Mouse (Mus musculus): ENCODE data around the gene Dao. TPM values are rescaled to one million over a fixed set of nuclear protein-coding genes. Genes with fewer than 3 reads are reported as not detected.

The Dao gene
- polyA plus RNA-seq (2012): not detected in 2 replicates

GRCm38 (mm10) chr5:114003542-114003941 lies at the start of gene Dao:
Gene Dao, plus strand, starts transcription at chr5:114003703.
- no peak for TF ChIP-seq GATA1 (IDR thresholded peaks at IDR 0.05; ENCODE audit: low read length)

DNA sequence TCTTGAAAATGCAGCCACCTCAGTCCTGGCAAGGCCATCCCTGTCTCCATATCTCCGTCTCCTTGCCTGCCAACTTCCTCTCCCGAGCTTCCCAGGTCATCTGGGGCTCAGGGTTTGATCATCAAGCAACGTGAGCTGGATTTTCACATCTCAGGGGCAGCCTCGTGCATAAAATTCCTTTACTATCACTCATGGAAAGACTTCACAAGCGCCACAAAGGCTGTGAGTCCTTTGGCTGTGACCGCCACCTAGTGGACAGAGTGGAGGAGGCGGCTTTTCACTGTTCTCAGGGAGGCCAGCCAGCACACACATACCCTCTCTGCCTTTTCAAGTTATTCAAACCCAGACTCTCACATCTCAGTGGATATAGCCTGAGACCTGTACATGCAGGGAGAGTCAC lies 49.1 kb upstream of the Dao start:
- no peak for TF ChIP-seq GATA1 (IDR thresholded peaks at IDR 0.05; ENCODE audit: low read length)

- TF ChIP-seq GATA1 (IDR thresholded peaks at IDR 0.05; ENCODE audit: low read length): no peak
Measured at GRCm38 (mm10) chr5:113955281-113955680, 48.2 kb upstream of the Dao start.

DNA sequence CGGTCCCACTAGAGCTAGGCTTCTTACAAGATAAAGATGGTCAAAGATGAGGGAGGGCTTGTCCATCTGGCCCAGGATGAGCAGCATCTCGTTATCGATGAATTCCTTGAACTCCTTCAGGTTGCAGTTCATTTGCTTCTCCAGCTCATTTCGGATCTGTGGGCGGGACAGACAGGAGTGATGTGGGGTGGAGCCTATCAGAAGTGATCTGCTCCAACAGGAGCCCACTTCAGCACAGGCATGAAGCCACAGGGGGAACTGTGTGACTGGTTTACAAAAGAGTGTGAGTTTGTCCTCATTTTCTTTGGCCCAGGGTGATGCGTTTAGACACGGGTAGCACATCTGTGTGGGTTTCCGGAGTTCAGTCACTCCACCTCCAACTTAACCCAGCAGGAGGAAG lies 47.8 kb upstream of the Dao start:
- TF ChIP-seq GATA1 (IDR thresholded peaks at IDR 0.05; ENCODE audit: low read length): no peak

- no peak for TF ChIP-seq GATA1 (IDR thresholded peaks at IDR 0.05; ENCODE audit: low read length)
Measured at GRCm38 (mm10) chr5:113956510-113956909, 47.0 kb upstream of the Dao start.

DNA sequence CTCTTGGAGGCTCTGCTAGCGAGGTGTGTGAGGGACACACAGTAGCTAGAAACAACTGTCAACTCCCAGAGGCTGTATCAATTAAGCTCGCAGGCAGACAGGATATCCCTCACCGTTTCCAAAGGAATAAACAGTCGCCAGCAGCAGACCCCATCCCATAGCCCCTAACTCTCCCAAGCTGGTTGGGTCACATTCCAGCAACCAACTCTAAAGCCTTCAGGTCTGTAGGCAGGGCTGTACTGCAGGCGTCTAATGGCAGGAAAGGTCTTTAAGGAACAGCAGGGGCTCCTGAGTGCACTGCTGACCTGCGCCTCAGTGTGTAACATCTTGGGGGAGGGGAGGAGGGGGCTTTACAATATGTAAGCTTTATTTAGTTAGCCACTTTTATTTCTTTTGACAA lies 44.5 kb upstream of the Dao start:
- TF ChIP-seq GATA1 (IDR thresholded peaks at IDR 0.05; ENCODE audit: low read length): no peak

DNA sequence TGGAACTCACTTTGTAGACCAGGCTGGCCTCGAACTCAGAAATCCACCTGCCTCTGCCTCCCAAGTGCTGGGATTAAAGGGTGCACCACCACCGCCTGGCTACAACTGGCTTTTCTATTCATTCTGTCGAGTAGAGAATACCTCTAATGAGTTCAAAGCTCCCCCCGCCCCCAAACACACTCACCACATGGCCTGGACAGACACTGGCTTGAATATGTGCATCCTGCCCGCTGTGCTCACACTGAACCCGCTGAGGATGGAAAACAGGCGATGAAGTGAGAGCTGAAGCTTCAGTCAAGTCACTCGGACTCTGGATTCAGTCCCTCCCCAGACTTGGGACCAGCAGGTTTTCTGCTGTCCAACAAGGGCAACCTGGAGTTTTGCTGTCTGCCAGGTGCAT lies 43.1 kb upstream of the Dao start:
- TF ChIP-seq GATA1 (IDR thresholded peaks at IDR 0.05; ENCODE audit: low read length): no peak

DNA sequence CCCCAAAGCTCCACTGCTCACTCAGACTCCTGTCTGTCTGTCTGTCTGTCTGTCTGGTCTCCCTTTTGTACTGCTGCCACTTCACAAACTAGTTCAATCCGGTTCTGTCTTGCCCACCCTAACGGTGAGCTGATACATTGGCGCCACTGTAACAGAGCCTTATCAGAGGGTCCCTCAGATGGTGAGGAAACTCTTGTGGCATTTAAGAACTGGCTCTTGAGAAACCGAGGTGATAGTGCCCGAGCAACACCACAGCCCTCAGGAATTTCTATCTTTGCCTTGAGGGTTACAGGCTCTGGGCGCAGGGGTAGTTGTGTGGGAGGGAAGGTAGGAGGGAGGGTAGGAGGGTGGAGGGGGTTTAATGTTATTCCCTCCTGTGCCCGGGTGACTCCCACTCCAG lies 41.7 kb upstream of the Dao start:
- no peak for TF ChIP-seq GATA1 (IDR thresholded peaks at IDR 0.05; ENCODE audit: low read length)

DNA sequence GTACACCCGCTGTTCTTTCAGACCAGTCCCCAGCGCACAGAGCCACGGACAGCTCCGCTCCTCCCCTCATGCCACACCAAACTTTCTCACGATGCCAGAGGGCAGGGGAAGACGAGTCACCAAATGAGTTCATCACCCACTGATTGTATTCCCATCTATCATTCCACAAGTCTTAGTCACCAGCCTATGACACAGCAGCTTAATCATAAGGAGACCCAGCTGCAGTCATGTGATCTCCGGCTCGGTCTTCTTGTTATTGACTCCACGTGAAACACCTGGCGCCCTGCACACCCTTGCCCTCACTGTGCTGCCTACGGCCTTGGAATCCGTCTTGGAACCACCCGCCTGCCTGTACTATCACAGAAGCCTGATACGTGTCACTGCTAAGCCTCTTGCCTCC lies 38.5 kb upstream of the Dao start:
- no peak for TF ChIP-seq GATA1 (IDR thresholded peaks at IDR 0.05; ENCODE audit: low read length)

DNA sequence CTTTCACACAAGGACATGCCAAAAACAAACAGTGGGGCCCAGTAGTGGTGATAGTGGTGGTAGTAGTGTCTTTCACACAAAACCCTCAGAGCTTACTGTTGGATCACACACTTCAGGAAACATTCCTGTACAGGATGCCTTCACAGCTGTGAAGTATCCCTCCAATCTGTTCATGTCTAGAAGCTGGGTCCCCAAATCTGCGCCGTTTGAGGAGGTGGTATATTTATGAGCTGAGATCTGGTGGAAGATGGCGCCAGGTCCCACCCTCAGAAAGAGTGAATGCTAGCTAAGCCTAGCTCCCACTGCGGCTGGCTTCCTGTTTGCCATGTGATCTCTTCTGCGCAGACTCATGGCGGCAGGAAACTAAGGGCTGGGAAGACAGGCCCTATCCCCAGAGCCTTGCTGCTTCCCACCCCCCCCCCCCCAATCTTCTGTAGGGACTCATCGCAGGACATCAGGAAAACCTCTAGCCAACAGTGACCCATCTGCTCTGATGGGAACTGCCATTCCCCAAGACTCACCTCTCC lies 37.8 kb upstream of the Dao start:
- no peak for TF ChIP-seq GATA1 (IDR thresholded peaks at IDR 0.05; ENCODE audit: low read length)

- no peak for TF ChIP-seq GATA1 (IDR thresholded peaks at IDR 0.05; ENCODE audit: low read length)
Measured at GRCm38 (mm10) chr5:113966452-113967150, 36.9 kb upstream of the Dao start.

DNA sequence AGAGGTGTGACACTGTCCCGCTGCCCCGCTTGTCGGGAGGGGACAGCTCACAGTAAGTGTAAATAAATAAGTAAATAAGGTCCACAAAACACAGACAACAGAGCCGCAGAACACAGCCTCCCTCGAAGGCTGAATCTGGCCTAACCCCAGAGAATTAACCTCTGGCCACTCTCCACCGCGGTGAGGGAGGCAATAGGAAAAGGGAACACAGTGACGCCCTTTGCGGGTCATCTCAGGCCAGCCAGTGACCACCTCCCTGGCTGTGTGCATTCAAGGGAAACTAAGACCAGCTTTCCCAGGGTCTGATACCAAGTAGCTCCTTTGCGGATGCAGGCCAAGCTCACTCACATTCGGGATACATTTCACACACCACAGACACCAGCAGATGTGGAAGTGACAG lies 35.1 kb upstream of the Dao start:
- no peak for TF ChIP-seq GATA1 (IDR thresholded peaks at IDR 0.05; ENCODE audit: low read length)

GRCm38 (mm10) chr5:113971434-113971960 lies 32.0 kb upstream of the Dao start:
- no peak for TF ChIP-seq GATA1 (IDR thresholded peaks at IDR 0.05; ENCODE audit: low read length)

- TF ChIP-seq GATA1 (IDR thresholded peaks at IDR 0.05; ENCODE audit: low read length): no peak
Measured at GRCm38 (mm10) chr5:113972589-113973515, 30.7 kb upstream of the Dao start.

GRCm38 (mm10) chr5:113973790-113974189 lies 29.7 kb upstream of the Dao start:
- no peak for TF ChIP-seq GATA1 (IDR thresholded peaks at IDR 0.05; ENCODE audit: low read length)

GRCm38 (mm10) chr5:113974576-113974975 lies 28.9 kb upstream of the Dao start:
- no peak for TF ChIP-seq GATA1 (IDR thresholded peaks at IDR 0.05; ENCODE audit: low read length)

All from G1E-ER4 (cell line).